Mouse (Mus musculus) myocyte (in vitro differentiated cells): ENCODE results near the gene Sobp.

Experiments
- CEBPB ChIP-seq: IDR thresholded peaks from 2 replicates; pipeline ENCODE4 v1.6.1; 2011; ENCODE audit warnings: mild to moderate bottlenecking, moderate library complexity; ENCODE audit not compliant: poor library complexity, insufficient read depth, severe bottlenecking
- E2F4 ChIP-seq: IDR thresholded peaks from one replicate; pipeline ENCODE4 v1.6.1; 2011; ENCODE audit warnings: mild to moderate bottlenecking, control low read depth, moderate library complexity; ENCODE audit not compliant: insufficient read depth
- MAX ChIP-seq: IDR thresholded peaks from one replicate; pipeline ENCODE4 v1.6.1; 2011; ENCODE audit warnings: low read depth, mild to moderate bottlenecking, control low read depth
- POLR2A ChIP-seq: IDR thresholded peaks from one replicate; pipeline ENCODE4 v1.6.1; 2011; ENCODE audit warnings: low read depth, mild to moderate bottlenecking, control low read depth, moderate library complexity; ENCODE audit not compliant: insufficient read length
- TCF3 ChIP-seq: IDR thresholded peaks from one replicate; pipeline ENCODE4 v1.6.1; 2011; ENCODE audit warnings: low read depth, control low read depth; ENCODE audit not compliant: insufficient read length

DNA sequence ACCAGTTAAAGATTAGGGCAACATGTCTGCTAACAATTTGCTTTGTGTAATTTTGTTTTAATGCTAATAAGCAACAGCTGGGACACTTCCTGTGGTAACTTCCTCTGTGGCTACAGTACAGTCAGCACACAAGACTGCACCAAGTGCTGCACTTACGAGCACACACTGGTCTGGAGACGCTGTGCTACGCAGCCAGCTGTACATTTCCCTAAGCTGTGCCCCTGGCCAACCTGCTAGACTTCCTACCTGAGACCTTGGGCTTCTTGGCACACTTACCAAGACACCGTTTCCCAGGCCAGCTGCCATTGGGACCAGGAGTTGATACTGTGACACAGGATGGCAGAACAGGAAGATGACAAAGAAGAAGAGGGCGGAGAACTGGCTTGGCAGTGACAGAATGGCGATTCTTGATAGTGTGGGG is 212.1 kb downstream of the Sobp start:
- TF ChIP-seq POLR2A (no peak), E2F4 (no peak), TCF3 (no peak), MAX (no peak), CEBPB (no peak)
